Mouse (Mus musculus) c-Kit-positive CD71-negative TER-119-negative erythroid progenitor cells, embryonic 14.5 days (primary cell): ENCODE measurements at regions not wholly inside any gene's neighbourhood (a gene's known extent, or its start where the extent isn't known, plus 50 kb on each side); places are given as distances from the start of the nearest gene placed in this dataset.

Experiments used
- DNase-seq: peaks from one replicate; pipeline ENCODE4 v3.0.0-alpha.2; 2013; ENCODE audit warnings: low read depth

- DNase-seq = no peak
Measured at GRCm38 (mm10) chr1:184462481-184463124, 269.8 kb downstream of the Hlx start.

DNA sequence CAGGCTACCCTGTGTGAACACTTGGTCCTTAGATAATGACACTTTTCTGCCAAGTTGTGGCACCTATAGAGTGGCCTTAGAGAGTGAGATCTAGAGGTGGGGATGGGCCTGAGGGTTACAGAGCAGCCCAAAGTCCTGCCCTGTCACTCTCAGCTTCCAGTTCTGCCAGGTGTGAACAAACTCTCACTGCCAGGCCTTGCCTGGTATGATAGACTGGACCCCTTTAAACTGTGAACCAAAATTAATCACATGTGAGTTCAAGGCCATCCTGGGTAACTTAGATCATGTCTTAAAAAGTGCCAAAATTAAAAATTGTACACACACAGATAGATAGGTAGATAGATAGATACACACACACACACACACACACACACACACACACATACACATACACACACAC is 271.0 kb downstream of the Hlx start:
- no peak for DNase-seq

DNA sequence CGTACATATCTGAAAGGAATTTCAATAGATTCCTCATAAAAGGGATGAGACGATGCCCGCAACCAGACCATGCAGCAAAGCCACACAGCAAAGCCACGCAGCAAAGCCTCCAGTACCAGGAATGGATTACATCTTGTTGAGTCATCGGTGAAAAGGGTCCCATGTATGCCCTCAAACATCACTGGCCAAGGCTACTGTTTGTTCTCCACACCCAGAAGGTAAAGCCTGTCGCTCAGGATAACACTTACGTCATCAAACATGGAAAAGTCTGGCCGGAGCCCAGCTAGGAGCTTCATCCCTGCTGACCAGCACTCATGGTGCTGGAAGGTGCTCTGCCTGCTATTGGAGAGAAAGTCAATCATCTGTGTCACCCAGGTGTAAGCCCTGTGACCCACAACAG is 275.7 kb downstream of the Hlx start:
- no peak for DNase-seq

GRCm38 (mm10) chr1:184454381-184454780 is 278.0 kb downstream of the Hlx start:
- DNase-seq = no peak

DNA sequence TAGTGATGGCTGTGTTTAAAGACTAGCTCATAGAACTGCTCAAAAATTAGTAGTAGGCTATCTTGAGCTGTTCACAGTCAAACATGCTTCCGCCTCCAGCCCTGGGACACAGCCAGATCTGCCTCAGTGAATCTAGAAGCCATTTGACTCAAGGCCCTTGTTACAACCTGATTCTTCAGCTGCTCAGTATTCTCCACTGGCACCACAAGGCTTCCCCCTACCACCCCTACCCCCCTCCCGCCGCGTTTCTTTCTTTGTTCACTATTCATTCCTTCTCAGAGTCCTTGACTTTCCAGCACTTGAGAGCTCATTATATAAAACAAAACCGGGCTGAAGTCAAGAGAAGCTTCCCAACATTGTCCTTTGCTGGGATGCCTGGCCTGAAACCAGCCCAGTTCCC is 278.7 kb downstream of the Hlx start:
- no peak for DNase-seq

DNA sequence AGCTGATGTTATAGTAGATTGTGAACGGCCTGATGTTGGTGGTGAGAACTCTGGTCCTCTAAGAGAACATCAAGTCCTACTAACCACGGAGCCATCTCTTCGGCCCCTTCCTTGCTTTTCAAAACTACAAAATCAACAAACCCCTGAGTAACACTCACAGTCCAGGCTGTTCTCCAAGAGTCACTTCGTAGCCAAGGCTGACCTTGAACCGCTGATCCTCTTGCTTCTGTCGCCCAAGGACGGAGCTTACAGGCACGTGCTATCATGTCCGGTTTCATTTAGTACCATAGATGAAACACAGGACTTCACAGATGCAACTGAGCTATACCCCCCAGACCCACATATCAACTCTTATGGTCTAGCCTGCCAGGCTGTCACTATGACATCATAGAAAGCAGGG is 279.4 kb downstream of the Hlx start:
- DNase-seq = no peak

GRCm38 (mm10) chr1:184451686-184452085 is 280.7 kb downstream of the Hlx start:
- DNase-seq = no peak

DNA sequence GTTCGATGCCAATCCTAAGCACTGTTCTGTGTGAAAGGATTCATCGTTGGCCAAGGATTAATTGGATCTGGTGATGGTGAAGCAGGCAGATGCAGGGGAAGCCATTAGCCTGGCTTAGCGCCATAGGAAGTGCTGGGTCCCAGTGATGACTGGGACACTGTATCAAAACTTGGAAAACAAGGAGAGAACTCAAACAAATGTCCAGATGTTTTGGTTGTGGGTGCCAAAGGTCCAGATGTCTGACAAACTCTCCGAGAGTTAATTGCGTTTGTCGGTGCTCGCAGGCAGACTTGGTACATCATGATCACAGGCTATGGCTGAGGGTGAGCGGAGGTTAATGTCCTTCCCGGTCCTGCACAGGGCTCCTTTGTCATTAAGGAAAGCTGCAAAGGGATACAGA is 283.4 kb downstream of the Hlx start:
- DNase-seq = no peak

DNA sequence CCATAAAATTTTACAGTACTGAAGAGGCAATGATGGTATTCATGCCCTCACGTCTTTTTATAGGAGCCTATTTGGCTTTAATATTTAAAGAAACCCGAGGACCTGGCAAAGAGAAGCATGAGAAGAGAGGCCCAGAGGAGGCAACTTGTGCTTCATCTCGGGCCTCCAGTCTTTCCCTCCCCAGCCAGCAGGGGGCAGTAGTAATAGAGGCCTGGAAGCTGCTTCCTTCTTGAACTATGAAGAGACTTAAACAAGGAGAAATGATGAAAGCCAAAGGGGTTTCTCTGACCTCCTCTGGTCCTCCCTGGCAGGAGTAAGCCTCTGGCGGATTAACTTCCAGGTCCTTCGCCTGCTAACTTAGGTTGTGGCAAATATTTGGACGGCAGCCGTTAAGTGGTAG is 284.5 kb downstream of the Hlx start:
- DNase-seq = peak; percentile 67

DNA sequence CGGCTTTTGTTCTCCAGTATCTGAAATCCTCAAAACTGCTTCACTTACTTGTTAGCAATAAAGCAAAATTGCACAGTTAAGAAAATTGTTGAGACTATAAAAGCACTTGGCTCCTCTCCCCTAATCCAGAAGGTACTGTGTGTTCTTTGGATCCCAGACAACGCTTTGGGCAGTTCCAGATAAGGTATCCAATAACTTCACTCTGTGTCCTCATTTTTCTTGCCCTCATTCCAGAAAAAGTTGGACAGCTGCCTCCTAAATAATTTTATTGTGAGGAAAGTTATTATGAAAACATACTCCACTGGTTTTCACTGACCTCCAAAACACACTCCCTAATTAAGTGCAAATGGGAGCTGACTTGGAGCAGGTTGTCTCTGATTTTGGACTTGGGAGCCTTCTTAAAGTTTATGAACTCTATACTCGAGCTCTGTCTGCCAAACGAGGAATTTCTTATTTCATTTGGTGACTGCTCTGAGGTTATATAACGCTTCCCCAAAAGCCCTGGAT is 285.2 kb downstream of the Hlx start:
- DNase-seq = no peak

GRCm38 (mm10) chr1:184444189-184444588 is 288.2 kb downstream of the Hlx start:
- no peak for DNase-seq

DNA sequence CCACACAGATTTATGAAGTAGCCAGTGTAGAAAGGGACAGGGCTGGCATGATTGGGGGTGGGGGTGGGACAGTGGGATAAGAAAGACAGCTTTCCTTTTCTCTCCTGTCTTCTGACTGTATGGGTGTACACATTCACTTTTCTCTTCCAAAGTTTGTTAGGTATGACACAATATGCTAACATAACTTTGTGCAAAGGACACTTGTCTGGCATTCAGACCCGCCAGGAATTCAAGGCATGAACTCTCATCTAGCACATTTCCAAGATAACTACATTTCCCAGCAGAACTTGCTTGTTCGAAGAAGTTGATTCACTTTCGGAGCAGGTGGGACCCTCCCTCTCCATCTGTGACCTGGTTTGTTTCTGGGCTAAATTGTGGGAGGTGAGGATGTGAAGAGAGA is 289.7 kb downstream of the Hlx start:
- no peak for DNase-seq

- DNase-seq = peak; percentile 63
Measured at GRCm38 (mm10) chr1:184441005-184441557, 291.3 kb downstream of the Hlx start.

DNA sequence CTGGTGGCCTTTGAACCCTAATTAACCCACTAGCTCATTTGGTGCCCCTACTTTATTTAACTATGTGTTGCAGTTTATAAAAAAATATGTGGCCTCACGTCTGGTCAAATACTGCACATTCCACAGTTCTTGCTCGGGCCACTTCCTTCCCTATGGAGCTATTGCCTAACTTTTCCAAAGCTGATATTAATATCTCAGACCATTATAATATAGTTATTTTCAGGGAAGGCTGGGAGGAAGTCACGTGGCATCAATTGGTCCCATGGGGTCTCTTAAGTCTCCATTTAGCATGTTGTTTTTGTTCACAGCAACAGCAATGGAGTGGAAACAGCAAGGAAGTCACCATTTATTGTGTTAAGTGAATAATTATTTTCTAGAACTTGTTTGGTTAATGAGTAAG is 292.9 kb downstream of the Hlx start:
- DNase-seq = no peak

- no peak for DNase-seq
Measured at GRCm38 (mm10) chr1:184436387-184436786, 296.0 kb downstream of the Hlx start.

- DNase-seq = no peak
Measured at GRCm38 (mm10) chr1:184428612-184429011, 303.8 kb downstream of the Hlx start.

DNA sequence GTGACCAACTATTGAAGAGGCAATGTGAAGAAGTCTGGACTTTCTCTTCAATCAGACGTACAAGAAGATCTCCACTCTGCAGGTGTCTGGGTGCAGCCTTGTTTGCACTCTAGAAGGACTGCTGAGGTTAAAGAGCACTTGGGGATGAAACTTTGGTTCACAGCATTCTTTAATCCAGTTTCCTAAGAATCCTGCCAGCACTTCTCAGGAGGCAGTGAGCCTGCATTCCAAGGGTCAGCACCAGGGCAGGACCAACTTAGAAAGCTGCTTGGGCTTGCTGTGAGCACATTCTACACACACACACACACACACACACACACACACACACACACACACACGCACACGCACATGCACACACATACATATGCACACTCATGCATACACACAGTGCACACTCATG is 304.4 kb downstream of the Hlx start:
- no peak for DNase-seq

- DNase-seq = no peak
Measured at GRCm38 (mm10) chr1:184425694-184426093, 306.7 kb downstream of the Hlx start.

GRCm38 (mm10) chr1:184424035-184424434 is 308.4 kb downstream of the Hlx start:
- no peak for DNase-seq

GRCm38 (mm10) chr1:184412596-184412995 is 319.8 kb downstream of the Hlx start:
- DNase-seq = no peak

DNA sequence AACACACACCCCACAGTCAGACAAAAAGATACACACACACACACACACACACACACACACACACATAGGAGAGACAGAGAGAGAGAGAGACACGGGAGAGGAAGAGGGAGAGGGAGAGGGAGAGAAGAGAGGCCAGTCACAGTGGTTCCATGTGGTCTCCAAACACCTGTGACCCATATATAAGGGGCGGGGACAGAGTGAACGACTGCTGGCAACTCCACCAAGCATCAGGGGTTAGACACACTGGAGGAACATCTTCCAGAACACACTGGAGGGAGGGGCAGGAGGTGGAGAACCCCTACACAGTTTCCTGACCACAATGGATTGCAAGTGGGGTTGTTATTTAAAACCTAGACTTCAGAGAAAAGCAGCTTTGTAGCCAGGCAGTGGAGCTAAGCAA is 321.4 kb downstream of the Hlx start:
- DNase-seq = no peak

- DNase-seq = no peak
Measured at GRCm38 (mm10) chr1:184409986-184410385, 322.4 kb downstream of the Hlx start.

DNA sequence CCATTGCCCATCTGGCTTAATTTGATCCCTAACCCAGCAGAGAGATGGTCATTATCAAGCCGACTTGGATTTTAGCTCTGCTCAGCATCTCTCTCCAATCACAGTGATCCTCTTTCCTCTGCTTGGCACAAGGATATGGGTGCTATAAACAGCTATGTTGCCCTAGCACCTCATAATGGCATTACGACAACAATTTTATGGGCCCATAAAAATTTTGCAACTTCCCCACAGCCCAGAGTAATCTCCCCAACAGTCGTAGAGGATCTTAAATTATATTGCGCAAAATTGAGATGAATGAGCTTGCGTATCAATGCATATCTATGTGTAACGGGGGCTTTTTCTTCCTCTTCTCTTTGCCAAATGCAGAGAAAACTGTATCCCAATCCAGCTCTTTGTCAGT is 329.4 kb downstream of the Hlx start:
- no peak for DNase-seq

- DNase-seq = peak; percentile 22
Measured at GRCm38 (mm10) chr1:184395215-184395614, 337.2 kb downstream of the Hlx start.
